Mouse (Mus musculus): ENCODE data around the gene Tnfsf8.

Gene Tnfsf8

GRCm38 (mm10) chr4:63842278-63842677, 18.9 kb downstream of the Tnfsf8 start:
- DNase-seq (ENCODE audit: low spot score) = no peak

GRCm38 (mm10) chr4:63840457-63840856, 20.7 kb downstream of the Tnfsf8 start:
- peak; percentile 12 for DNase-seq (ENCODE audit: low spot score)

GRCm38 (mm10) chr4:63823136-63823535, 38.0 kb downstream of the Tnfsf8 start:
- DNase-seq (ENCODE audit: low spot score) = no peak

- no peak for DNase-seq (ENCODE audit: low spot score)
Measured at GRCm38 (mm10) chr4:63817505-63817904, 43.6 kb downstream of the Tnfsf8 start.

GRCm38 (mm10) chr4:63815668-63816067, 45.5 kb downstream of the Tnfsf8 start:
- no peak for DNase-seq (ENCODE audit: low spot score)

- no peak for DNase-seq (ENCODE audit: low spot score)
Measured at GRCm38 (mm10) chr4:63798083-63798482, 63.1 kb downstream of the Tnfsf8 start.

- DNase-seq (ENCODE audit: low spot score) = no peak
Measured at GRCm38 (mm10) chr4:63796527-63796926, 64.6 kb downstream of the Tnfsf8 start.

- DNase-seq (ENCODE audit: low spot score) = no peak
Measured at GRCm38 (mm10) chr4:63792328-63792727, 68.8 kb downstream of the Tnfsf8 start.

GRCm38 (mm10) chr4:63785466-63785865, 75.7 kb downstream of the Tnfsf8 start:
- DNase-seq (ENCODE audit: low spot score) = no peak

- DNase-seq (ENCODE audit: low spot score) = no peak
Measured at GRCm38 (mm10) chr4:63783826-63784225, 77.3 kb downstream of the Tnfsf8 start.

GRCm38 (mm10) chr4:63782970-63783613, 78.1 kb downstream of the Tnfsf8 start:
- no peak for DNase-seq (ENCODE audit: low spot score)

All from T-cell, adult 2 months (primary cell).